Mouse (Mus musculus) retina, adult 2 months (tissue): ENCODE measurements around the gene Stk35.
"Not testable (repeated sequence)": the region's sequence is repeated elsewhere in the genome, so short reads cannot be mapped to it uniquely, and the experiment has no call there.

ENCODE experiments used
- DNase-seq: peaks from one replicate; pipeline ENCODE4 v3.0.0-alpha.2; 2012; ENCODE audit warnings: low read depth, low spot score

Gene Stk35

DNA sequence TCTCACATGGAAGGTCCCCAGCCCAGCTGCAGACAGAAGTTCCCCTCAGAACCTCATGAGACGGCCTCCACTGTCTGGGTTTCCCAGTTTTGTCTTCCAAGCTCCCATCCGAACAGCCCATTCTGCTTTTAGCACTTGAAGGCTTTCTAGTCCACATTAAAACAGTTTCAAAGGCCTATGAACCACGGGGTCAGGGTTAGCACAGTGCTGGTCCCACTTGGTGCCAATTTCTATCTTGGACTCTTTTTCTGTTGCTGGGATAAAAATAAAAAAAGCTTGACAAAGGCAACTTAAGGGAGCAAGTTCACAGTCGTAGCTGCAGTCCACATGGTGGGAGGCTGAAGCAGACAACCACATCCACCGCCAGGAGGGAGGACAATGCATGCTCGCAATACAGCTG is 34.6 kb downstream of the Stk35 start:
- no peak for DNase-seq

- DNase-seq: no peak
Observed at GRCm38 (mm10) chr2:129836921-129837320, 36.6 kb downstream of the Stk35 start.

GRCm38 (mm10) chr2:129838321-129838720 is 38.0 kb downstream of the Stk35 start:
- DNase-seq: no peak

- no peak for DNase-seq
Observed at GRCm38 (mm10) chr2:129845826-129846225, 45.5 kb downstream of the Stk35 start.

DNA sequence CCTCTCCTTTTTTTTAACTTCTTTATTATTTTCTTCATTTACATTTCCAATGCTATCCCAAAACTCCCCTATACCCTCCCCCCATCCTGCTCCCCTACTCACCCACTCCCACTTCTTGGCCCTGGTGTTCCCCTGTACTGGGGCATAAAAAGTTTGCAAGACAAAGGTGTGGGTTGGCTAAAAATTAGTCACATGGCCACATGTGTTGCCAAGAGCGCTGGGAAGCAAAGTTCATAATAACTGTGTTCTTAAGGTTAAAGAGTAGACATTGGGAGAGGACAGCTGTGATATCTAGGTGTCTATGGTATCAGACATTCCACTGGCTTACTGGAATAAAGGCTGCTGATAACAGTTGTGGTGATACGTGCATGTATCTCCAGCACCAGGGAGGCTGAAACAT is 46.2 kb downstream of the Stk35 start:
- DNase-seq: no peak

- DNase-seq: not testable (repeated sequence)
Observed at GRCm38 (mm10) chr2:129849078-129849477, 48.8 kb downstream of the Stk35 start.

DNA sequence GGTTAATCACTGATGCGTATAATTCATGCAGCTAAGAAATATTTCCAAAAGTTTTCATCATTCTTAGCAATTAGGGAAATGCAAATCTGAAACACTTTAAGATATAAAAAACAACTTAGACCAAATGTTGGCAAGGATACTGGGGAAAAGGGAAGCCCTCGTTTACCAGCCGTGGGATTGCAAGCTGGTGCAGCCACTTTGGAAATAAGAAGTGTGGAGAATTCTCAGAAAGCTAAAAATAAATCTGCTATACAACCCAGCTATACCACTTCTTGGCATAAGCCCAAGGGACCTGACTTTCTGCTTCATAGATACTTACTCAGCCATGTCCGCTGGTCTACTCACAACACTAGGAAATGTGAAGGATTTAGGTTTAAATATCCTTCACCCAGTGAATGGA is 51.2 kb downstream of the Stk35 start:
- no peak for DNase-seq

DNA sequence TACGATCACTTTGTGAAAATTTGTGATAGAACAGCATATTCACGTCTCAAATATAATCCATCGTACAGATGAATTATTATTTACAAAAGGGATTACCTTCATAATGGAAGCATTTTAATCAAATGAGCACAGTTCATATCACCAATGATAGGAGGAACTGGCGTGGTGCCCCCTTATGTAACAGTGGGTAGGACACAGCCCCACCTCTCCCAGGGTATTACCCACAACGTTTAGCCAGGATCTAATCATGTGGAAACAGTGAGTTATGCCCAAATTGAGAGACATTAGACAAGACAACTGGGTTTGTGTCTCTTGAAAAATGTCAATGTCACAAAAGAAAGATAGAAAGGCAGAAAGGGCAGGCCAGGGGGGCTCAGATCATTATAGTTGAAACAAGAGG is 62.9 kb downstream of the Stk35 start:
- DNase-seq: no peak

DNA sequence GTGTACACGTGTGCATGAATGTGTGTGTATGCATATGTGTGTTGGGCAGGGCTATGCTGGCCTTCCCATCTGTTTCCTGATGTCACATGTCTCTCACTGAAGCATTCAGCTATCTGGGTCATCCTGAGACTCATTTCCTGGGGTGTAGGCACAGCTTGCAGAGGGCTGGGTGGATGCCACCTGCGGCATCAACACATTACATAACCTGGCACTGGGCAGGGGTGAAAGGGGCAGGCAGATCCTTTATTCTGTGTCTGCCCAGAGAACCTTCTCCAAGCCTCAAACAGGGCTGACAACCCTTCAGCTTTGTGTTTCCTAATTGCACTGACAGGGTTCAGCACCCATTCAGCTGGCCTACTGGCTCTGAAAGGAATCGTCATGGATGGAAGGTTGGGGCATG is 64.6 kb downstream of the Stk35 start:
- peak; percentile 64 for DNase-seq

DNA sequence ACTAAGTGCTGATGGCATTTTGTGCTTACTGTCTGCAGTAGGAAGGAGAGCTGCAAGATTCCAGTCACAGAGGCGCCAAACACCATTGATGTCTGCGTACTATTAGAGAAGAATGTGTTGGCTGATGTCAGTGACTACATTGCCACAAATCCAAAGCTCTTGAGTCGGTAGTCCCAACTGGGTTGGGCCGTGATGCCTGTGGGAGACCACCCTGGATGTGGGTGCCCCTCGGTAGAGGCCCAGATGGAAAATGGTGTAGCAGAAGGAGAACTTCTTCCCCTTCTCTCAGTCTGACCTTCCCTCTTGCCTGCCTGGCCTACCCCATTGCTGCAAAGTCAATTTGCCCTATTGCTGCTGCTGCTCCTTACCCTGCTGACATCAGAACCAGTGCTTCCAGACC is 68.8 kb downstream of the Stk35 start:
- DNase-seq: no peak

DNA sequence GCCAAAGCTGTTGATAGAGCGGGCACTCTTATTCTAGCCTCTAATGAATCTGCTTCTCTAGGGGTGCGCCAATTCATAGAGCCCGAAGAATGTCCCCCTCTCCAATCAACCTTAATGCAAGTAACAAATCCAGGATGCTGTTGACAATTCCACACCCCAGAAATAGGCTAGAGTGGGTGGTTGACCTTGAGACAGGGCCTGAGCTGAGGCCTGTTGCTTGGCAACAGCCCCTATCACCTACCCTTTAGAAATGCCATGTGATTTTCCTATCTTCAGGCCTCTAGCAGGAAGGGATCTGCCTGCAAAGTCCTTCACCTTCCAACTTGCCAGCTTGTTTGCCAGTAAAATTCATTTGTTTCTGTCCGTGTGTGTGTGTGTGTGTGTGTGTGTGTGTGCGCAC is 70.9 kb downstream of the Stk35 start:
- no peak for DNase-seq

DNA sequence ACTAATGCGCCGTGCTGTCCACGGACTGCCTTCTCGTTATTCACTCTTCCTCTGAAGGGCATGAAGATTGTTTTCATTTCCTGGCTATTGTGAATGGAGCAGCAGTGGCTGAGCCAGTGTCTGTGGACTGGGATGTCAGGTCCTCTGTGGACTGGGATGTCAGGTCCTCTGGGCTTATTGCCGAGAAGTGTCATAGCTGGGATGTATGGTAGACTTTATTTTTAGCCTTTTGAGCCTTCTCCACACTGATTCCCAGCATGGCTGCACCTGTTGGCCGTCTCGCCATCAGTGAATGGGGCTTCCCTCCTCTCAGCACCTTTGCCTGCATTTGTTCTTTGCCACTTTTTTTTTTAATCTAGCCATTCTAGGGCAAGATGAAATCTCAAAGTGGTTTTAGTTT is 71.8 kb downstream of the Stk35 start:
- DNase-seq: no peak

- DNase-seq: peak; percentile 79
Observed at GRCm38 (mm10) chr2:129873489-129873888, 73.2 kb downstream of the Stk35 start.

- DNase-seq: peak; percentile 50
Observed at GRCm38 (mm10) chr2:129874084-129874483, 73.8 kb downstream of the Stk35 start.

- no peak for DNase-seq
Observed at GRCm38 (mm10) chr2:129874509-129875095, 74.3 kb downstream of the Stk35 start.

DNA sequence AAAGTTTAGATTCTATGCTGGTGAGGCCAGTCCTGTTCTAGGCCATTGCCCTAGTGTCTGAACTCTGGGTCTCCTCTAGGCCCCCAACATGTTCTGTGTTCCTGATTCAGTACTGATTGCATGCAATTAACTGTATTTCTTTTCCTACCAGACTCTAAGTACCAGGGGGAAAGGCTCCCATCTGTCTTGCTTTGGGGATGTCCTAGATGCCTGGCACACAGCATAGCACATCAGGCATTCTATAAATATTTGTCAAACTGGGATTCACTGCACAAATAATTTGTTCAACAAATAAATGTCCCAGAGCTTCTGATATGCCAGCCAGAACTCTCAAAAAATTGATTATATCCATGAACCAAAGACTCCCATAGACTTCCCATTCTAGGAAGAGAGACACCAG is 76.6 kb downstream of the Stk35 start:
- DNase-seq: no peak

- DNase-seq: no peak
Observed at GRCm38 (mm10) chr2:129879817-129880216, 79.5 kb downstream of the Stk35 start.

DNA sequence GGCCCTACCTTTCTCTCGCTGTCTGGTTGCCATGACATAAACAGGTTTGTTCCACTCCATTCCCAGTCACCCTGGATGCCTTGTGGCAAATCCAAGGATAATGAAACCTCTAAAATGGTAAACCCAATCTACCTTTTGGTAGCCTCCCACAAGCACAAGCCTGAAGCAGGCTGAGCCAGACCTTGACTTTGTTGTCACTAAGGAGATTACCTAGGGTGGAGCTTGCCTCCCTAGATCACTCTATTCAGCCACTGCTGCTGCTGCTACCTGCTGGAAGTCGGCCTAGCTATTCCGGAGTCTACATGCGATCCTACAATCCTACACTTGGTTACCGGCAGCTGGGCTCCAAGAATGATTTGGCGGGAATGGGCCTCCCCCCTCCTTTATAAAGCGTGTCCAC is 79.9 kb downstream of the Stk35 start:
- no peak for DNase-seq

DNA sequence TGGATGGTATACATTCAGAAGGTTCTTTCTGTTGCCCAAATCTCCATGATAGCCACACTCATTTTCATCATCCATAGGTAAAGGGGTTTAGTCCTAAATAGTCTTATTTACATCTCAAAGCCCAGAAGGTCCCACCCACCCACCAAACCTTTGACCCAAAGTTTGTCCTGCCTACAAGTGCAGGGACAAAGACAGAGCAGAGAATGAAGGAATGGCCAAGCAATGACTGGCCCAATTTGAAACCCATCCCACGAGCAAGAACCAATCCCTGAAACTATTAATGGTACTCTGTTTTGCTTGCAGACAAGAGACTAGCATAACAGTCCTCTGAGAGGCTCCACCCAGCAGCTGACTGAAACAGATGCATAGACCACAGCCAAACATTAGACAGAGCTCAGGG is 81.6 kb downstream of the Stk35 start:
- no peak for DNase-seq
